Mouse (Mus musculus) embryonic facial prominence, embryonic 11.5 days (tissue): ENCODE results near the gene Pax2. TPM values are rescaled to one million over a fixed set of nuclear protein-coding genes. Genes with fewer than 3 reads are reported as not detected.

Experiments
- ATAC-seq: fragments of 200-750 bp; cut with Nextera tagmentation; replicated peaks from 2 replicates; pipeline ENCODE4 v1.8.0; 2017; ENCODE audit warnings: low read depth; ENCODE audit not compliant: insufficient number of reproducible peaks, low FRiP score, low TSS enrichment
- DNase-seq: peaks from one replicate; pipeline ENCODE4 v3.0.0-alpha.2; 2015; ENCODE audit warnings: low spot score
- H3K27ac ChIP-seq: fragments of 300-500 bp; sonication (generic); replicated peaks from 2 replicates; pipeline ENCODE4 v1.5.1; 2014; ENCODE audit warnings: mild to moderate bottlenecking, low read depth, low read length, control low read depth
- H3K27me3 ChIP-seq: fragments of 300-500 bp; sonication (generic); 2 replicates; pipeline ENCODE4 v1.6.1; 2014; ENCODE audit warnings: mild to moderate bottlenecking, low read length, moderate library complexity, mixed read lengths; ENCODE audit not compliant: control insufficient read depth, insufficient read depth
- H3K36me3 ChIP-seq: fragments of 300-500 bp; sonication (generic); replicated peaks from 2 replicates; pipeline ENCODE4 v1.6.1; 2014; ENCODE audit warnings: low read depth, mild to moderate bottlenecking, low read length, moderate library complexity, mixed read lengths; ENCODE audit not compliant: control insufficient read depth, insufficient read depth
- H3K4me1 ChIP-seq: fragments of 300-500 bp; sonication (generic); 2 replicates; pipeline ENCODE4 v1.6.1; 2014; ENCODE audit warnings: low read length, mixed read lengths; ENCODE audit not compliant: control insufficient read depth, insufficient read depth
- H3K4me2 ChIP-seq: fragments of 300-500 bp; sonication (generic); 2 replicates; pipeline ENCODE4 v1.6.1; 2014; ENCODE audit warnings: low read depth, mild to moderate bottlenecking, control low read depth, low read length, moderate library complexity
- H3K4me3 ChIP-seq: fragments of 300-500 bp; sonication (generic); 2 replicates; pipeline ENCODE4 v1.5.1; 2014; ENCODE audit warnings: low read depth, low read length, control low read depth
- H3K9ac ChIP-seq: fragments of 300-500 bp; sonication (generic); replicated peaks from 2 replicates; pipeline ENCODE4 v1.6.1; 2014; ENCODE audit warnings: mild to moderate bottlenecking, control low read depth, low read length
- H3K9me3 ChIP-seq: fragments of 300-500 bp; sonication (generic); replicated peaks from 2 replicates; pipeline ENCODE4 v1.6.1; 2016; ENCODE audit warnings: mild to moderate bottlenecking, low read length, inconsistent platforms, mixed read lengths; ENCODE audit not compliant: control insufficient read depth
- WGBS: fragments of 180-500 bp; shearing (Covaris S2); extraction: QIAGEN DNeasy Blood & Tissue Kit; methylation state at CpG from one replicate; pipeline ENCODE4 v1.1.7; 2014; 5-methylcytosine and 5-hydroxymethylcytosine counted together
- polyA plus RNA-seq: library from polyadenylated mRNA; unstranded; fragments of >200 nt; fragmentation: Nextera tagmentation; extraction: Ambion mirVana; gene quantifications from 2 replicates; pipeline ENCODE4 v1.2.1, GENCODE M21; 2014

Pax2 gene
- 0.90 and 1.1 TPM in 2 replicates for polyA plus RNA-seq

GRCm38 (mm10) chr19:44755693-44756420 is at the start of gene Pax2:
Gene Pax2 (plus strand): TSS chr19:44756045.
- Histone ChIP-seq H3K9me3 (no peaks in the 10 kb centered on the region), H3K27ac (no peak within 1 kb of the TSS), H3K4me3 (peak within 1 kb of the TSS; percentile 31), H3K27me3 (peaks cover 74% of the 10 kb centered on the region), H3K4me2 (peak within 1 kb of the TSS; percentile 55), H3K4me1 (peaks cover 9% of the 10 kb centered on the region), H3K9ac (peak within 1 kb of the TSS; percentile 39), H3K36me3 (no peaks in the 10 kb centered on the region)
- ATAC-seq, result no peak; the same call in 1 of the 2 replicates
- DNase-seq, result no peak
- under 1% methylated on average over 52 of the region's 52 CpGs for WGBS

GRCm38 (mm10) chr19:44708885-44709284 is 47.0 kb upstream of the Pax2 start:
- ATAC-seq (no peak), DNase-seq (no peak)
- Histone ChIP-seq H3K36me3 (no peaks in the 10 kb centered on the region), H3K9me3 (no peaks in the 10 kb centered on the region), H3K27me3 (no peaks in the 10 kb centered on the region), H3K4me2 (no peak overlapping the region), H3K4me3 (no peak overlapping the region), H3K9ac (no peak overlapping the region), H3K27ac (no peak overlapping the region), H3K4me1 (no peaks in the 10 kb centered on the region)
- 78% methylated on average over 3 of the region's 3 CpGs for WGBS

GRCm38 (mm10) chr19:44716731-44717600 is 38.9 kb upstream of the Pax2 start:
- H3K9me3 ChIP-seq, result no peaks in the 10 kb centered on the region
- peaks cover 10% of the 10 kb centered on the region for H3K4me1 ChIP-seq
- ATAC-seq (no peak), DNase-seq (no peak)
- no peaks in the 10 kb centered on the region for H3K36me3 ChIP-seq
- no peak overlapping the region for H3K4me2 ChIP-seq
- 65% methylated on average over 22 of the region's 22 CpGs for WGBS
- no peak overlapping the region for H3K27ac ChIP-seq
- no peak overlapping the region for H3K9ac ChIP-seq
- peaks cover 23% of the 10 kb centered on the region for H3K27me3 ChIP-seq
- H3K4me3 ChIP-seq, result no peak overlapping the region

GRCm38 (mm10) chr19:44719292-44720193 is 36.3 kb upstream of the Pax2 start:
- no peaks in the 10 kb centered on the region for H3K9me3 ChIP-seq
- ATAC-seq, result 0 out of 2 replicates have a peak, but pooled peaks have one; percentile 36
- H3K27me3 ChIP-seq, result peaks cover 41% of the 10 kb centered on the region
- peak overlapping the region; percentile 34 for H3K4me3 ChIP-seq
- WGBS, result 2% methylated on average over 30 of the region's 30 CpGs
- H3K4me1 ChIP-seq, result peaks cover 10% of the 10 kb centered on the region
- H3K4me2 ChIP-seq, result peak overlapping the region; percentile 72
- H3K9ac ChIP-seq, result peak overlapping the region; percentile 33; the same call in 1 of the 2 replicates
- H3K36me3 ChIP-seq, result no peaks in the 10 kb centered on the region
- H3K27ac ChIP-seq, result no peak overlapping the region
- DNase-seq, result no peak

GRCm38 (mm10) chr19:44720194-44720521 is 35.7 kb upstream of the Pax2 start:
- DNase-seq (peak; percentile 67), ATAC-seq (0 out of 2 replicates have a peak, but pooled peaks have one; percentile 20)
- Histone ChIP-seq H3K4me1 (peaks cover 10% of the 10 kb centered on the region), H3K27me3 (peaks cover 45% of the 10 kb centered on the region), H3K27ac (no peak overlapping the region), H3K36me3 (no peaks in the 10 kb centered on the region), H3K4me3 (peak overlapping the region; percentile 34), H3K4me2 (peak overlapping the region; percentile 72), H3K9me3 (no peaks in the 10 kb centered on the region), H3K9ac (peak overlapping the region; percentile 33)
- WGBS, result under 1% methylated on average over 29 of the region's 29 CpGs

GRCm38 (mm10) chr19:44723611-44724440 is 32.0 kb upstream of the Pax2 start:
- WGBS, result 0% methylated on average over 33 of the region's 36 CpGs
- H3K4me3 ChIP-seq, result peak overlapping the region; percentile 22; the same call in 1 of the 2 replicates
- no peaks in the 10 kb centered on the region for H3K36me3 ChIP-seq
- H3K27me3 ChIP-seq, result peaks cover 47% of the 10 kb centered on the region
- ATAC-seq (no peak), DNase-seq (peak; percentile 64)
- H3K27ac ChIP-seq, result no peak overlapping the region
- H3K4me1 ChIP-seq, result peaks cover 10% of the 10 kb centered on the region
- no peak overlapping the region for H3K9ac ChIP-seq
- peak overlapping the region; percentile 34 for H3K4me2 ChIP-seq
- no peaks in the 10 kb centered on the region for H3K9me3 ChIP-seq
